Mouse (Mus musculus): ENCODE data around the gene Stat2.
A peak's percentile ranks its signal among the peaks of the same experiment; 100 is the strongest.
"Not testable (repeated sequence)": the region's sequence is repeated elsewhere in the genome, so short reads cannot be mapped to it uniquely, and the experiment has no call there.

The Stat2 gene

DNA sequence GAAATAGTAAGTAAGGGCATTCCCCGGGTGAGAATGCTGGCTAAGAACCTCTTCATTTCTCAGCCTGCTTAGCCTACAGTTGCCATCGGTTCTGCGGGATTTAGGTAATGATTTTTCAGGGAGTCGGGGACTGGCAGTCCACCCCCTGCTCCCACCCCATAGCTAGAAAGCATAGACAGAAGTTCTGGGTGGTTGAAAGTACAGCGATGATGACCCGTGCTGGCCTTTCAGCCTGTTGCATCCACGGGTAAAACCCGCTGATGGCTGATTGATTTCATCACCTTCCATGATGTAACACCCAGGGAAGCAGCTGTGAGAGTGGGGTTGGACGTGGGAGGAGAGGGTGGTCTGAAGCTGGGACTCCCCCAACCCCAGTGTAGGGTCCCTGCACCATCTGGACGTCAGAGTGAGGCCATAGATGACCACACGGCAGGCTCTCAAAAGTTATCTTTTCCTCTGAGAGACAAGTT is 28.4 kb downstream of the Stat2 start, which contains the start of gene Il23a:
Gene Il23a, minus strand, starts transcription at position 51 of the 470 bp plus-strand sequence.
- DNase-seq (ENCODE audit: low spot score): no peak

DNA sequence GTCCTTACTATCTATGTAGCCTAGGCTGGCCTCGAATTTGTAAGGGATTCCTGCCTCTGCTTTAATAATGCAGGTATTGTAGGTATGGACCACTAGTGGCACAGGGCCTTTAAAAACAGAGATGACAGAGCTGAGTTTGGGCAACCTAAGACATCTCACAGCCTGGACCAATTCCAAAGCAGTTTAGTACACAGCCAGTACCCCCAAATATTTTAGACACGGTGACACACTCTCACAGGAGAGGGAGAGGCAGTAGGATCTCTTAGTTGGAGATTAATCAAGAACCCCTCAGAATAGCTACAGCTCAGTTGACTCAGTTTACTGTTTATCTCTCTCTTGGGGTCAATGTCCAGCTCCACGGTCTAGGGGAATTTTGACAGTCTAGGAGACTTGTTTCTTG is 32.0 kb downstream of the Stat2 start:
- no peak for DNase-seq (ENCODE audit: low spot score)

DNA sequence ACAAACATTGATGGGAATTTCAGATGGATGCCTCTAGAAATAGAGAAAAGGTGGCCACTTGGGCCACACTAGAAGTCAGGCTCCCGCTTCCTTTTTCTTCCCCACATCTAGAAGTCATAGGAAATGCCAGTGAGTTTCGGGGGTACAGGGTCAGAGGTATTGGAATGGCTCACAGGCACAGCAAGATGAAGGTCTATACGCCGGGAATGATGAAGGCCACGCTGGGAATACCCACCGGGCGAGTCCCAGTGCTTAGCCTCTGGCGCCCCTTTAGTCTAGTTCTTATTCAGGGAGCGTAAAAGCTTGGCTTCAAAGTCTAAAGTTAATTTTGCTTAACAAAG is 32.4 kb downstream of the Stat2 start:
- no peak for DNase-seq (ENCODE audit: low spot score)

DNA sequence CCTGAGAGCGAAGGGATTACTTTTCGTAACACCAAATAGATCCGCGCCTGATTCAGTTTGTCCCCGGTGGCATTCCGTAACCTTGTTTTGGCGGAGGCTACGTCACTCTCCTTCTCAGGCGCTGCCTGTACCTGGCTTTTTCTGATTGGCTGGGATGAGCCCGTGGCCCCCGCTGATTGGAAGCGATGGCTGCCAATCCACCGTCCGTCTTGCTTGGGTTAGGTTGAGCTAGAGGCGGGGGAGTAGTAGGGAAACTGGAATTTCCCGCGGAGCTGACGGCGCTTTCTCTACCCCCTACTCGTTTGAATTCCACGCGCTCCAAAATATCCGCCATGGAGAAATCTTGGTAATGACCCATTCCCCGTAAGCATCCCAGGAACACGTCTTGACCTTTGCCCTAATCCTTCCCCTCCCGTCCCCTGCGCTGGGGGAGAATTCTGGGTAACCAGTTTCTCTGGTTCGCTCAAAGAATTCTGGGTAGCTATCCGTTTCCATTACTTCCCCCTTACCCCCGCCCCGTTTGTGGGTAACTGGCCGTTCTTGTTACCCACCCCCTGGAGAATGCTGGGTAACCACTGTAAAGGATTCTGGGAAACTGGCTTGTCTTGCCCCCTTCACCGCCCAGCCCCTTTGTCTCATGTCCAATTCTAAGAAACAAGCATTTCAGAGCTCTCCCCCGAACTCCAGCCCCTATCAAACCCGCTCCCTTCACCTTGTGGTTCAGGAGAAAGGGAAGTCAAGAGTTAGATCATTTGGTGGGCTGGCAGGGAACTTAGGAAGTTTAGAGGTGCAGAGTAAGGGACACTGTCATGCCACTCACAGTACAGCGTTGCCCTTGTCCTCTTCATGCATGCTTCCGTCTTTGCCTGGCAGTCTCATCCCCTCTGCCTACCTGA is 33.0 kb downstream of the Stat2 start, which contains the start of gene Pan2:
Gene Pan2, plus strand, starts transcription at position 210 of the 896 bp plus-strand sequence.
- peak; percentile 100 for DNase-seq (ENCODE audit: low spot score)

DNA sequence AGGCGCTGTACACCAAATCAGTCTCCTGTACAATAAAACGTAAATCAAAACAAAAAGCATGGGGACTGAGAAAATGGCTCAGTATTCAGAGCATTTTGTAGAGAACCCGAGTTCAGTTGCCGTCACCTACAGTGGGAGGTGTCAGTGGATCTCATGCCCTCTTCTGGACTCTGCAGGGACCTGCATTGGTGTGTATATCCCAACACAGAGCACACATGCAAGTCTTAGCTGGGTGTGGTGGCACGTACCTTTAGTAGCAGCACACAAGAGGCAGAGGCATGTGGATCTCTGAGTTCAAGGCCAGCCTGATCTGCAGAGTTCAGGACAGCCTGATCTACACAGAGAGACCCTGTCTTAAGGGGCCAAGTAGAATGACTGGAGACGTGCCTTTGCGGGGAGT is 39.3 kb downstream of the Stat2 start:
- no peak for DNase-seq (ENCODE audit: low spot score)

DNA sequence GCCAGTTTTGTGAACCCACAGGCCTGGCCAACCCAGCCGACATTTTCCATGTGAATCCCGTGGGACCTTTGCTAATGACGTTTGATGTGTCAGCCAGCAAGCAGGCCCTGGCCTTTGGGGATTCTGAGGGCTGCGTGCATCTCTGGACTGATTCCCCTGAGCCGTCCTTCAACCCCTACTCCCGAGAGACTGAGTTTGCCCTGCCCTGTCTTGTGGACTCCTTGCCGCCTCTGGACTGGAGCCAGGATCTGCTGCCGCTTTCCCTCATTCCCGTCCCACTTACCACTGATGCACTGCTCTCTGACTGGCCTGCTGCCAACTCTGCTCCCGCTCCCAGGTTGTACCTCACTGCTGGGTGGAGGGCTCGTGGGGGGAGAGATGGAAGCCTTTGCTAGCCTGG is 39.8 kb downstream of the Stat2 start:
- DNase-seq (ENCODE audit: low spot score): no peak

DNA sequence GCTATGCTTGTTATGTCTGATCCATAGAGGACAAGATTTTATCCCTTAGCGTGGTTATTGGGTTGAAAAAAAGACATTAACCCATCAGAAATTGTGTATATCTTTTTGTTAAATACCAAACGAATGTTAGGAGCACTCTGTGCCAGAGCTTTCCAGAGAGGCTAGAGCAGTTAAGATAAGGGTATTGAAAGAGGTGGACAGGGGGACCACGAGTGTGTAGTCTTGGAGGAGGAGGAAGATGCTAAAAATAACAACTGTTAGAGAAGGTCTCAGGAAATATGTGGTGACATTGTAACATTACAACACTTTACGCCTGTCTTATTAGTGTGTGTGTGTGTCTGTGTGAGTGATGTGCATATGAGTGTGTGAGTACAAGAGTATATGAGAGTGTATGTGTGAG is 40.5 kb downstream of the Stat2 start:
- no peak for DNase-seq (ENCODE audit: low spot score)

DNA sequence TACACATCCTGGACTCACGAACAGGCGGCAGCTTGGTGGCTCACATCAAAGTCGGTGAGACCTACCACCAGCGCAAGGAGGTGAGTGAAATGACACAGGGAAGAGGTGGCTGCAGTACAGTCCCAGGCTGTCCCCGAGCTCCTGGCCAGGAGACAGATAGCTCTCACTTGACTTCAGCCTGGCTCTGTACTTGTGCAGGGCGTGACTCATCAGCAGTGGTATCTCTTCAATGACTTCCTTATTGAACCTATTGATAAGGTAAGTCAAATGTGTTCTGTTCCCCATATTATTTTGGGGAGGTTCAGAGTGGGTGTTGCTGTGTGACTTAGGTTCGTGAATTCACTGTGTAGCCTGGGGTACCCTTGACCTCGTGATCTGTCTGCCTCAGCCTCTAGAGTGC is 45.2 kb downstream of the Stat2 start:
- no peak for DNase-seq (ENCODE audit: low spot score)

DNA sequence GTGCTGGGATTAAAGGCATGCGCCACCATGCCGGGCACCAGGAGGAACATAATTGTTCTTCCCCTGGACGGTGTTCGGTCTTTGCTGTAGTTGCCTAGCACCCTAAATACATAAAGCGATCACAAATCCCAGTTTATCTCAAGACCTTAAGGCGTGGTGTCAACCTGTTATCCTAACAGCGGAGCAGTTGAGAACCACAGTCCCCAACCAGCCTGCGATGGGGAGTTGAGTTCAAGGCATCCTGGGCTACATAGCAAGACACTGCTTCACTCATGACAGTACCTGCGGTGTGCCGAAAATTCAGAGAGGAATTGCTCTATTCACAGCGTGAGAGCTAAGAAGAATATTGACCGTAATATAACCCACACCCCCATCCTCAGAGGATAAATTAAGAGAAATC is 51.3 kb downstream of the Stat2 start:
- no peak for DNase-seq (ENCODE audit: low spot score)

DNA sequence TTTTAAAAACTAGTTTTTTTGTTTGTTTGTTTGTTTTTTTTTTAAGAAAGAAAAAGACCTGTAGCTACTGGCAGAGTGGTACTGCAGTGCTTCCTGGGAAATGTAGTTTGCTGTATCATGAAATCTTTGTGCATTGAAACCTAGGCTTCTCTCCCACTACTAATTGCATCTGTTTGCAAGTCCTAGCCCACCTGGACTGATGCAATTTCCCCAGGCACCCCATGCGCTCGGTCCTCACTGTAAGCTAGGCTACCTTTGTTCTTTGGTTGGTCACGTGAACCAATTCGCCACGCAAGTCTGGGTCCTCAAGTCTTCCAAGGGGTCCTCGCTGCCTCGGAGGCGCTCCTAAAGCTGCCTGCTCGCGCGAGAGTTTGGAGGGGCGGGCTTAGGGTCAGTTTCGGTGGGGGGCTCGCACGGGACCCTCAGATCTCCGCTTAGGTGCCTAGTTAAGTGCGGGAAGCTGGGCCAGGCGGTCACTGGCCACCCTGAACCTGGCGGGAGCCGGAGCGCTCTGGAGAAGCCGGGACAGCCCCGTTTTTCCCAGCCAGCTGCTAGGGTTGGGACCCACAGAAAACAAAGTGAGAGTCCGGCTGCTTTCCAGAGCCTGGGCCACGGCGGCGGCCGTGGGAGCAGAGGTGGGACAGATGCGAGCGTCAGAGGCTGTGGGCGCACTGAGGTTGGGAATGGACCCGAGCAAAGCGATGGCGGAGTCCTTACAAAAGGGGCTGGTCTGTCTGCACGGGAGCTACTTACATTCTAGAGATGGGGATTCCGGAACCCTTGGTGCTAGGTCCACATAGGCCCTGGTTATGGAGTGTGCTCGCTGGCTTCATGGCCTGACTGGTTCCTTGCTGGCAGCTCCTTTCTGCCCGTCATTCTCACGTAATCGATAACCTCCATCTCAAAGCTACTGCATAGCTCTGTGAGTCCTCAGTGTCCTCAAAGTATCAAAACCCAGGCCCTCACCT is 52.1 kb downstream of the Stat2 start, which contains the start of gene Cnpy2:
Gene Cnpy2, plus strand, starts transcription at position 319 of the 968 bp plus-strand sequence.
- DNase-seq (ENCODE audit: low spot score): peak; percentile 81

DNA sequence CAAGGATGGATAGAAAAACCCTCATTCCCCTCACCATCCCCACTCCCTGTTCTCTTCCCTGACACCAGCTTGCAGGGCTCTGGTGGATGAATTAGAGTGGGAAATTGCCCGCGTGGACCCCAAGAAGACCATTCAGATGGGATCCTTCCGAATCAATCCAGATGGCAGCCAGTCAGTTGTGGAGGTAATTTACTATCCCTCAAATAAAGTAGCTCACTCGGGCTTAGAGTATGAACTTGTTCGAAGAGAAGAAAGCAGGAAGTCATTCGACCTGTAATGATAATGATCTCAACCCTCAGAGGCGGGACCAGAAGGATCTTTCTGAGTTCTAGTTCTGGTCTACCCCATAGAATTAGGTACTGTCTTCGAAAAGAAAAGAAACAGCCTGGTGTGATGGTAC is 53.2 kb downstream of the Stat2 start:
- DNase-seq (ENCODE audit: low spot score): no peak

DNA sequence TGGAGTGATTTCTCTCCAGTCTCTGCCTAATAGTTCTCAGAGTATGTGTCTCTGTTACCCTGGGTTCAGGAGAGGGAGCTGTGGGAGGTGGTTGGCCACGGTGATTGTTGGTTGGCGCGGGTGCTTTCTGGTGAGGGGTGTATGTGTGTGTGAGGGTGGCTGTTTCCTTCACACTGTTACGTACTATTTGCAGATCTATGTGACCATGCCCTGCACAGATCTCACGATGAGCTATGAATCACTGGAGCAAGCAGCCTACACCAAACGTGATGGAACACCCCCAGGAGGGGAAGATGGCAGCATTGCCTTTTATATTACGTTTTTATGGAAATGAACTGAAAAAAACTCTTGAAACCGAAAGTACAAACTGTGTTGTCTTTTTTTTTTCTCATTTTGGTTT is 56.5 kb downstream of the Stat2 start:
- DNase-seq (ENCODE audit: low spot score): no peak

DNA sequence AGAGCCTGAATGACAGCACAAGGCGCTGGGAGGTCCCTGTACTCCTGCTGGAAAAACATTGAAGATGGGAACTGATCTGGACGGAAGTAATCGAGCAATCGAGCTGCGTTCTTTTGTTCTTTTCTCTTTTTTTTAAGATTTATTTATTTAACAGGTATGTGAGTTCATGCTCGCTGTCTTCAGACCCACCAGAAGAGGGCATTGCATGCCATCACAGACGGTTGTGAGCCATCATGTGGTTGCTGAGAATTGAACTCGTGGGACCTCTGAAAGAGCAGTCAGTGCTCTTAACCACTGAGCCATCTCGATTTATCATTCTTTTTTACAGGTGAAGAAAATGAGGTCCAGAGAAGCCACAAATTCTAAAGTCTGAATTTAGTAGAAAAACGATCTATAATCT is 57.3 kb downstream of the Stat2 start:
- DNase-seq (ENCODE audit: low spot score): no peak

DNA sequence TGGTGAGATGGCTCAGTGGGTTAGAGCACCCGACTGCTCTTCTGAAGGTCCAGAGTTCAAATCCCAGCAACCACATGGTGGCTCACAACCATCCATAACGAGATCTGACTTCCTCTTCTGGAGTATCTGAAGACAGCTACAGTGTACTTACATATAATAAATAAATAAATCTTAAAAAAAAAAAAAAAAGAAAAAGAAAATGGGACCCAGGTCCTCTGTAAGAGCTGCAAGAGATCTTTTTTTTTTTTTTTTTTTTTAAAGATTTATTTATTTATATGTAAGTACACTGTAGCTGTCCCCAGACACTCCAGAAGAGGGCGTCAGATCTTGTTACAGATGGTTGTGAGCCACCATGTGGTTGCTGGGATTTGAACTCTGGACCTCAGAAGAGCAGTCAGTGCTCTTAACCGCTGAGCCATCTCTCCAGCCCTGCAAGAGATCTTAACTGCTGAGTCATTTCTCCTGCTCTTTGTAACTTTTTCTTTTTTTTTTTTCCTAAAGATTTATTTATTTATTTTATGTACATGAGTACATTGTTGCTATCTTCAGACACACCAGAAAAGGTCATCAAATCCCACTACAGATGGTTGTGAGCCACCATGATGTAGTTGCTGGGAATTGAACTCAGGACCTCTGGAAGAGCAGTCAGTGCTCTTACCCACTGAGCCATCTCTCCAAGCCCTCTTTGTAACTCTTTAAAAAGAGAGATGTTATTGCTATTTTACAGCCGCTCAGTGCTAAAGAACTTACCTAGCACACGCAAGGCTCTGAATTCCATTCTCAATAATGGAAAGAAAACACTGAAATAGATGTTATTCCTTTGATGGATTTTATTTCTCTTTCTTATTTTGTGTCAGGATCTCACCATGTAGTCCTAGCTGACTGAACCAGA is 62.2 kb downstream of the Stat2 start:
- not testable (repeated sequence) for DNase-seq (ENCODE audit: low spot score)

DNA sequence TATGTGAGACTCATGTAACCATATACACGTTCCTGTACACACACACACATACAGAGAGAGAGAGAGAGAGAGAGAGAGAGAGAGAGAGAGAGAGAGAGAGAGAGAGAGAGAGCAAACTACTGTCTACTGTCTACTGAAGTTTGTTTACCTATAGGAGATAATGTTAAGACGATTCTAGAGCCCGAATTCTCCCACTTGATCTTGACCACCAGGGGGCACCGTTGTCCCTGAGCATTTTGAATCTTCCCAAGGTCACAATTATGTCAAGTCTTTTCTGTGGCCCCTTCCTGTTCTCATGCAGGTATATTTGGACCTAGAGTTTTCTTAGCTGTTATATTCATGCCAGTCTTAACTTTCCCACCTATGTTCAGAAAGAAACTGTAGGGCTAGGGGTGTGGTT is 65.2 kb downstream of the Stat2 start:
- DNase-seq (ENCODE audit: low spot score): peak; percentile 85

DNA sequence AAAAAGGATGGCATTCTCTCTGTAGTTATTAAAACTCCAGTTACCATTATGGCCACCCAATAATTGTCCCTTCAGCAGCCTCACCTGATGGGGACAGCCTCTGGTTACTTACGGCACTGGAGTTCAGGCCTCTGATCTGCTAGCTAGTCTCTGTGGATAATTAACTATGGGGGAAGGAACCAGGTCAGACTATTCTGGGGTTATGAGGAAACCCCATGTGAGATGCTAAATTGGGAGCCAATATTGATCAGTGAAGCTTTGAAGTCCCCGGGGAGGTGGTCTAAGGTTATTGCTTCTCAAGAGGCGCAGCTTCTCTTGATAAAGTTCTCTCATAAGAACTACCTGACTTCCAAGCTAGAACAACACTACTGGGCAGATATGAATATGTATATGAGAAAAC is 65.8 kb downstream of the Stat2 start:
- no peak for DNase-seq (ENCODE audit: low spot score)

DNA sequence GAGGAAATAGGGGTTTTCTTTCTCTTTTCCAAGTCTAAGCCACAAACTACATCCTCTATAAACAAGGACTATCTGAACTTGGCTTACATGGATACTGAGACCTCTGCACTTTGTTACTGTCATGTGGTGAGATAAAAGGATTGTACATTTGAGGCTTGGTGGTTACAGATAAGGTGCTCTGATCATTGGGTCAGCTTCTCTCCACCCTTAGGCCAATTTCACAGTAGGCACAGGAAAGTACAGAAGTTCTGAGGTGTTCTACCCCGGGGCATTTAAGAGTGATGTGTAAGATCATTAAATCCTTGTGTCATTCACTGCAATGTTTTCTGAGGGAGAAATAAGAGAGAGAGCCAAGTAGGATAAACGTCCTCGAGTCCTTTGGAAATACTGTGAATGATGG is 66.2 kb downstream of the Stat2 start:
- DNase-seq (ENCODE audit: low spot score): no peak

DNA sequence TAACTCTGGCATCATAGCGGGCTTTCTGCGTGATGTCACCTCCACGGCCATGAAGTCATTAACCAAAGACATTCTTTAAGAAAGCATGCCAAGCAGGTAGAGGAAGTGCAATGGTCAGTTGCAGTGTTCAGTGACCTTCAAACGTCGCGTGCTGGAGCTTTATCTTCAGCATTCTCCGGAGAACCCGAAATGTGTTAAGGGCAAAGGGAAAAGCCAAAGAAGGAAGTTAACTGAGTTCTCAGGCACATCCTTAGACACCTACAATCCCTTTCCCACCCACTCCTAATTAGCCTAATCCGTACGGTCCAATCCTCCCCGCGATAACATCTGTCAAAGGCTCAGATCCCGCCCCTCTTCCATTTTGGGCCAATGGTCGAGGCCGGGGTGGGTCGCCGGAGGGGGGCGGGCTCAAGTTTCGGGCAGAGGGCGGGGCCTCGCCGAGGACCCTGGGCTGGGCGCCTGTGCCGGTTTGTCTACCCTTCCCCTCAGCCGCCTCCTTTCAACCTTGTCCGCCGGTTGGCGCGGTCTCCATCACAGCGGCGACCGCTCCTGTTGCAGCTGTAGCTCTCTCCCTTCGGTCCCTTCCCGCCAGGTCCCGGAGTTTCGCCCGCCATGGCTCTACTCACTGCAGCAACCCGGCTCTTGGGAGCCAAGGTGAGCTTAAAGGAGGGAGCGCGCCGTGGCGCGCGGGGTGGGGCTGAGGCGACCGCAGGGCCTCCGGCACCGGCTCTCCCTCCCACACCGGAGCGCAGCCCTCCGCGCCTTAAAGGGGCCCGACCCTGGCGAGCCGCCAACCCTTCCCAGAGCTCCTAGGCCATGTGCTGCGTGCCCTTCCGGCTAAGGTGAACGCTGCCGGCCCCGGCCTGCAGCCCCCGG is 67.2 kb downstream of the Stat2 start, which contains the start of gene Cs:
Gene Cs, plus strand, starts transcription at position 429 of the 876 bp plus-strand sequence.
- DNase-seq (ENCODE audit: low spot score): peak; percentile 98

DNA sequence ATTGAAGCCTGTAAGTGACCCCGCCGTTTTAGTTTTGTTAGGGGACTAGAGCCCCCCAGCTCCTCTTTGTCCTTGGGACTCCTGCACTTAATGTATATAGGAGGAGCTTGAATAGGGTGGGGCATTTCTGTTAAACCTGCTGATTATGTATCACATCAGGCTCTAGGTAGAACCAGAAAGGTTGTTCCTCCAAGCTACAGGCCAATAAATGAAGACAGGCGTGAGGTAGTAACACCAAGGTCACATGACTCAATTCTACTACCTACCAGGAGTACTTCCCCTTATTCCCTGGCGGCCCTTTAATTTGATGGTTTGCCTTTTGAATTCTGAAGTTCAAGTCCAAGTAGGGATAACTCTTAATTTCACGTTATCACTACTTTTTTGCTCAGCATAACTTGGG is 68.1 kb downstream of the Stat2 start:
- DNase-seq (ENCODE audit: low spot score): no peak

DNA sequence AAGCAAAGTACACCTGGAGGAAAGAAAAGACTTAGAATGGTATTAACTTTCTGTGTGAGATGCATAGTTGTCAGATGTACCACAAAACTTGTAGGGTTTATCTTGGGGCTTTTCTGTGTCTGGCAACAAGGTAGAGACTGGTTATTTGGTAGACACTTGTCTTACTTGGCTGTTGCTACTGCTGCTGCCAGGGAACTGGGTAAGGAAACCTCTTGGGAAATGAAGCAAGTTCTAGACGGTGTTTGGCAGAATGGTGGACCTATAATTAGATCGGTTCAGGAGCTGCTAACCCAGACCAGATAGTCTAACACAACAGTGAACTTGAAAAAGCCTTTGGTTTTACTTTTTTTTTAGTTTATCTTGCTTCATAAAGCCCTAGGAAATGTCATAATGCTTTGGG is 68.6 kb downstream of the Stat2 start:
- DNase-seq (ENCODE audit: low spot score): no peak

DNA sequence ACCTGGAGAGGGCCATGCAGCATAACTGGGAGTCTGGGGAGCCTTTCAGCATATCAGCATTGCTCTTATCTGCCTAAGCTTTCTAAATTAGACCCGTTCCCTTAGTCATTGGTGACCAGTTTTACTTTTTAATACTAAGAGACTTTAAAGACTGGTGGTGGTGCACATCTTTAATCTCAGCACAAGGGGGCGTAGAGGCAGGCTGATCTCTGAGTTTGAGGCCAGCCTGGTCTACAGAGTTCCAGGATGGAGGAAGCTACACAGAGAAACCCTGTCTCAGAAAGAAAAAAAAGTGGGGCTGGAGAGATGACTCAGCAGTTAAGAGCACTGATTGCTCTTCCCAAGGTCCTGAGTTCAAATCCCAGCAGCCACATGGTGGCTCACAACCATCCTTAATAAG is 69.9 kb downstream of the Stat2 start:
- no peak for DNase-seq (ENCODE audit: low spot score)

All from lung, postnatal 25 days (tissue).